Mouse (Mus musculus) spleen, adult 2 months (tissue): ENCODE measurements around the gene Uba7.

Experiments used
- CTCF ChIP-seq: fragments of 200-500 bp; IDR thresholded peaks from 2 replicates; pipeline ENCODE4 v1.5.1; 2011; ENCODE audit warnings: mild to moderate bottlenecking, inconsistent platforms; ENCODE audit not compliant: insufficient read depth, insufficient read length, insufficient replicate concordance; ENCODE audit errors: extremely low read depth
- POLR2A ChIP-seq: fragments of 200-500 bp; IDR thresholded peaks from 2 replicates; pipeline ENCODE4 v1.6.1; 2011; ENCODE audit warnings: low read depth, low read length, inconsistent platforms

GRCm38 (mm10) chr9:108003531-108003890 is 28.2 kb downstream of the Uba7 start:
- TF ChIP-seq CTCF (no peak), POLR2A (no peak)
